Mouse (Mus musculus): ENCODE data around the gene Gm9268. TPM values are rescaled to one million over a fixed set of nuclear protein-coding genes. Genes with fewer than 3 reads are reported as not detected.
"Not testable (repeated sequence)": the region's sequence is repeated elsewhere in the genome, so short reads cannot be mapped to it uniquely, and the experiment has no call there.

Gene Gm9268
- not detected in 2 replicates for total RNA-seq (2012; rRNA removed)
- polyA plus RNA-seq (2012; ENCODE audit: insufficient read depth in 1 of 2, insufficient read length in 2 of 2, low read depth in 1 of 2, low replicate concordance in 2 of 2, missing spikeins in 1 of 2) = not detected

DNA sequence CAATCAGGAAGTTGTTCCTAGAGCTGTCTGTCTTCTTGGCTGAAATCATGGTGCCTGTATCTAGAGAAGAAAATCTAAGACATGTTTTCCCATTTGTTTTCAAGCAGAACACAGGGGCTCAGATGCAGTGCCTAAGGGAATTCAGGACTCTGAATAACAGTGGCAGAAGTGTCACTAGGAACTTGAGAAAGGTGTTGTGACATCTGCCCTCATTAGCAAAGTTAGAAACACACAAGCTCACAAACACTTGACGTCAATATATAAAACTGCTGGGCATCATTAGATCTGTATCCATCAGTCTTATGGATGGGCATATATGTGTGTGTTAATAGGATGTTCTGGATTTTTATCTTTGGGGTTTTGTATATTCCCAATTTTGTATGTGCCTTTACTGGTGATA, at the start of gene Gm9268:
TSS of gene Gm9268 (plus strand) at position 301 of the 400 bp plus-strand sequence.
- H3K79me2 ChIP-seq (ENCODE audit: control insufficient read depth, insufficient read depth, low read length, poor library complexity); H3K4me1 ChIP-seq (ENCODE audit: control insufficient read depth in 1 of 2, insufficient read depth in 2 of 2, low read length in 2 of 2); H3K36me3 ChIP-seq (ENCODE audit: control insufficient read depth in 1 of 2, insufficient read depth in 2 of 2, low read length in 2 of 2); H3K9ac ChIP-seq (ENCODE audit: control insufficient read depth, low read depth, low read length, poor library complexity, severe bottlenecking); H3K9me3 ChIP-seq (replicated peaks; ENCODE audit: insufficient read depth, low read length); DNase-seq (ENCODE audit: low read depth, low spot score); H3K27me3 ChIP-seq (ENCODE audit: control insufficient read depth in 1 of 2, insufficient read depth in 2 of 2, low read length in 2 of 2); H3K4me3 ChIP-seq (ENCODE audit: control insufficient read depth in 1 of 2, insufficient read depth in 1 of 2, low read depth in 2 of 2, low read length in 2 of 2); H3K27ac ChIP-seq (ENCODE audit: control insufficient read depth, low read depth, low read length): not testable (repeated sequence)

GRCm38 (mm10) chr7:42980098-42980497, 38.5 kb upstream of the Gm9268 start:
- Histone ChIP-seq H3K9ac (ENCODE audit: control insufficient read depth, low read depth, low read length, poor library complexity, severe bottlenecking) (peak overlapping the region; percentile 71), H3K79me2 (ENCODE audit: control insufficient read depth, insufficient read depth, low read length, poor library complexity) (no peaks in the 10 kb centered on the region), H3K36me3 (ENCODE audit: control insufficient read depth in 1 of 2, insufficient read depth in 2 of 2, low read length in 2 of 2) (peaks cover 0 to 2% of the 10 kb centered on the region in 2 experiments; a peak in 1 of 4 replicates), H3K4me3 (ENCODE audit: control insufficient read depth in 1 of 2, insufficient read depth in 1 of 2, low read depth in 2 of 2, low read length in 2 of 2) (peak overlapping the region; percentile 75 to 76), H3K4me1 (ENCODE audit: control insufficient read depth in 1 of 2, insufficient read depth in 2 of 2, low read length in 2 of 2) (no peaks in the 10 kb centered on the region), H3K9me3 (replicated peaks; ENCODE audit: insufficient read depth, low read length) (no peaks in the 10 kb centered on the region), H3K27me3 (ENCODE audit: control insufficient read depth in 1 of 2, insufficient read depth in 2 of 2, low read length in 2 of 2) (no peaks in the 10 kb centered on the region), H3K27ac (ENCODE audit: control insufficient read depth, low read depth, low read length) (peak overlapping the region; percentile 100)
- TF ChIP-seq TBP (IDR thresholded peaks at IDR 0.05; ENCODE audit: low read depth, low read length) = 0 out of 2 replicates have a peak, but pooled peaks have one; percentile 31
- no peak for TF ChIP-seq POLR2A (IDR thresholded peaks at IDR 0.05; ENCODE audit: control insufficient read depth in 1 of 2, insufficient read depth in 1 of 2, low read depth in 1 of 2, low read length in 2 of 2, poor library complexity in 1 of 2)
- no peak for TF ChIP-seq JUND (IDR thresholded peaks at IDR 0.05; ENCODE audit: low read depth, low read length)
- TF ChIP-seq ZC3H11A (IDR thresholded peaks at IDR 0.05; ENCODE audit: low read depth, low read length) = no peak
- TF ChIP-seq MAX (IDR thresholded peaks at IDR 0.05; ENCODE audit: low read length) = 0 out of 2 replicates have a peak, but pooled peaks have one; percentile 34
- TF ChIP-seq ELF1 (IDR thresholded peaks at IDR 0.05; ENCODE audit: low read depth, low read length) = no peak
- no peak for TF ChIP-seq CHD1 (IDR thresholded peaks at IDR 0.05; ENCODE audit: low read depth, low read length)
- no peak for TF ChIP-seq HCFC1 (IDR thresholded peaks at IDR 0.05; ENCODE audit: low read depth, low read length)
- 0 out of 4 replicates have a peak, but pooled peaks of 1 of the 2 experiments have one; percentile 15 for TF ChIP-seq EP300 (IDR thresholded peaks at IDR 0.05; ENCODE audit: low read depth in 1 of 2, low read length in 2 of 2)
- TF ChIP-seq ZMIZ1 (IDR thresholded peaks at IDR 0.05; ENCODE audit: low read depth, low read length) = no peak
- no peak for TF ChIP-seq CTCF (IDR thresholded peaks at IDR 0.05 in 2 of 3, conservative IDR thresholded peaks at IDR 0.05 in 1 of 3; ENCODE audit: control insufficient read depth in 1 of 3, insufficient read depth in 1 of 3, low read depth in 2 of 3, low read length in 3 of 3, poor library complexity in 1 of 3, severe bottlenecking in 1 of 3)
- no peak for TF ChIP-seq MAZ (IDR thresholded peaks at IDR 0.05; ENCODE audit: low read depth, low read length)
- TF ChIP-seq MXI1 (IDR thresholded peaks at IDR 0.05; ENCODE audit: low read depth, low read length) = no peak
- TF ChIP-seq MYC (IDR thresholded peaks at IDR 0.05; ENCODE audit: low read depth, low read length) = no peak
- no peak for TF ChIP-seq BHLHE40 (IDR thresholded peaks at IDR 0.05; ENCODE audit: borderline replicate concordance, low read depth, low read length)
- TF ChIP-seq UBTF (IDR thresholded peaks at IDR 0.05; ENCODE audit: borderline replicate concordance, insufficient read depth, low read depth, low read length) = no peak
- TF ChIP-seq POLR2AphosphoS5 (IDR thresholded peaks at IDR 0.05; ENCODE audit: borderline replicate concordance, low read depth, low read length) = no peak
- TF ChIP-seq MEF2A (IDR thresholded peaks at IDR 0.05; ENCODE audit: extremely low read depth, insufficient replicate concordance, low read depth, low read length, poor library complexity, severe bottlenecking) = no peak
- TF ChIP-seq MYB (IDR thresholded peaks at IDR 0.05; ENCODE audit: low read depth, low read length) = no peak
- no peak for TF ChIP-seq USF2 (IDR thresholded peaks at IDR 0.05; ENCODE audit: borderline replicate concordance in 1 of 2, insufficient read depth in 1 of 2, low read depth in 1 of 2, low read length in 2 of 2)
- TF ChIP-seq RCOR1 (IDR thresholded peaks at IDR 0.05; ENCODE audit: low read depth, low read length) = no peak
- peak; percentile 85 for TF ChIP-seq ETS1 (IDR thresholded peaks at IDR 0.05; ENCODE audit: low read depth, low read length)
- no peak for TF ChIP-seq POLR2AphosphoS2 (IDR thresholded peaks at IDR 0.05; ENCODE audit: low read length)
- peak; percentile 91 for DNase-seq (ENCODE audit: low read depth, low spot score)
